Mouse (Mus musculus) midbrain, embryonic 15.5 days (tissue): ENCODE measurements around the gene Cenpx. TPM values are rescaled to one million over a fixed set of nuclear protein-coding genes. Genes with fewer than 3 reads are reported as not detected.
A peak's percentile ranks its signal among the peaks of the same experiment; 100 is the strongest.

Source experiments
- ATAC-seq: fragments of 200-750 bp; cut with Nextera tagmentation; replicated peaks from 2 replicates; pipeline ENCODE4 v1.8.0; 2017; ENCODE audit warnings: moderate TSS enrichment
- H3K27ac ChIP-seq: fragments of 300-500 bp; sonication (generic); 2 replicates; pipeline ENCODE4 v1.5.1; 2015; ENCODE audit warnings: mild to moderate bottlenecking, inconsistent platforms
- H3K27me3 ChIP-seq: fragments of 300-500 bp; sonication (generic); replicated peaks from 2 replicates; pipeline ENCODE4 v1.6.1; 2015; ENCODE audit warnings: inconsistent platforms
- H3K36me3 ChIP-seq: fragments of 300-500 bp; sonication (generic); replicated peaks from 2 replicates; pipeline ENCODE4 v1.6.1; 2015; ENCODE audit warnings: inconsistent platforms
- H3K4me1 ChIP-seq: fragments of 300-500 bp; sonication (generic); 2 replicates; pipeline ENCODE4 v1.6.1; 2015; ENCODE audit warnings: inconsistent platforms
- H3K4me2 ChIP-seq: fragments of 300-500 bp; sonication (generic); 2 replicates; pipeline ENCODE4 v1.6.1; 2015; ENCODE audit warnings: inconsistent platforms, mild to moderate bottlenecking, moderate library complexity
- H3K4me3 ChIP-seq: fragments of 300-500 bp; sonication (generic); 2 replicates; pipeline ENCODE4 v1.5.1; 2015; ENCODE audit warnings: mild to moderate bottlenecking, inconsistent platforms
- H3K9ac ChIP-seq: fragments of 300-500 bp; sonication (generic); 2 replicates; pipeline ENCODE4 v1.6.1; 2015; ENCODE audit warnings: mild to moderate bottlenecking, inconsistent platforms
- H3K9me3 ChIP-seq: fragments of 300-500 bp; sonication (generic); 2 replicates; pipeline ENCODE4 v1.6.1; 2016; ENCODE audit warnings: inconsistent platforms
- WGBS: fragments of 180-500 bp; shearing (Covaris S2); methylation state at CpG from one replicate; pipeline ENCODE4 v1.1.7; 2015; ENCODE audit warnings: mixed read lengths; 5-methylcytosine and 5-hydroxymethylcytosine counted together
- polyA plus RNA-seq: library from polyadenylated mRNA; unstranded; fragments of >200 nt; fragmentation: Nextera tagmentation; extraction: Ambion mirVana; gene quantifications from 2 replicates; pipeline ENCODE4 v1.2.1, GENCODE M21; 2015

Gene Cenpx
- polyA plus RNA-seq, 1 experiment from 2014 or later = 95.6 TPM

GRCm38 (mm10) chr11:120722067-120722630 is 8.6 kb upstream of the Cenpx start:
- peak; percentile 12 for ATAC-seq
- Histone ChIP-seq H3K27ac (peak overlapping the region; percentile 81), H3K36me3 (peaks cover 5% of the 10 kb centered on the region; the same call in 1 of the 2 replicates), H3K4me3 (peak overlapping the region; percentile 77), H3K9me3 (no peaks in the 10 kb centered on the region), H3K4me2 (peak overlapping the region; percentile 91), H3K4me1 (peaks cover 40% of the 10 kb centered on the region), H3K9ac (peak overlapping the region; percentile 91), H3K27me3 (no peaks in the 10 kb centered on the region; the same call in 1 of the 2 replicates)
- 21% methylated on average over 21 of the region's 21 CpGs for WGBS

- H3K4me2 ChIP-seq = peak within 1 kb of the TSS; percentile 91
- H3K27ac ChIP-seq = peak within 1 kb of the TSS; percentile 81
Measured at GRCm38 (mm10) chr11:120721124-120722066, 7.9 kb upstream of the Cenpx start, which contains the start of gene Rac3. TSS of gene Rac3 (plus strand) at chr11:120721470.

GRCm38 (mm10) chr11:120720450-120720849 is 6.9 kb upstream of the Cenpx start:
- H3K27ac ChIP-seq = peak overlapping the region; percentile 81
- peaks cover 5% of the 10 kb centered on the region; the same call in 1 of the 2 replicates for H3K36me3 ChIP-seq
- H3K4me2 ChIP-seq = peak overlapping the region; percentile 91

More at GRCm38 (mm10) chr11:120721124-120722066, 7.9 kb upstream of the Cenpx start, which contains the start of gene Rac3:
- Histone ChIP-seq H3K36me3 (peaks cover 5% of the 10 kb centered on the region; the same call in 1 of the 2 replicates), H3K9ac (peak within 1 kb of the TSS; percentile 91), H3K27me3 (no peaks in the 10 kb centered on the region; the same call in 1 of the 2 replicates), H3K4me3 (peak within 1 kb of the TSS; percentile 77), H3K4me1 (peaks cover 32% of the 10 kb centered on the region), H3K9me3 (no peaks in the 10 kb centered on the region)
- under 1% methylated on average over 81 of the region's 90 CpGs for WGBS
- peak; percentile 89 for ATAC-seq

GRCm38 (mm10) chr11:120719841-120720376 is 6.4 kb upstream of the Cenpx start:
- Histone ChIP-seq H3K4me3 (no peak overlapping the region), H3K27me3 (no peaks in the 10 kb centered on the region; the same call in 1 of the 2 replicates), H3K9me3 (no peaks in the 10 kb centered on the region), H3K27ac (no peak overlapping the region), H3K9ac (no peak overlapping the region), H3K4me2 (no peak overlapping the region), H3K36me3 (peaks cover 5% of the 10 kb centered on the region; the same call in 1 of the 2 replicates), H3K4me1 (peaks cover 32% of the 10 kb centered on the region)
- 90% methylated on average over 13 of the region's 13 CpGs for WGBS
- ATAC-seq = no peak

More at GRCm38 (mm10) chr11:120720450-120720849, 6.9 kb upstream of the Cenpx start:
- Histone ChIP-seq H3K4me3 (peak overlapping the region; percentile 77), H3K9me3 (no peaks in the 10 kb centered on the region), H3K27me3 (no peaks in the 10 kb centered on the region; the same call in 1 of the 2 replicates), H3K9ac (peak overlapping the region; percentile 91), H3K4me1 (peaks cover 30% of the 10 kb centered on the region)
- WGBS = 13% methylated on average over 17 of the region's 17 CpGs
- ATAC-seq = peak; percentile 28

- Histone ChIP-seq H3K27me3 (no peaks in the 10 kb centered on the region; the same call in 1 of the 2 replicates), H3K4me1 (peaks cover 39% of the 10 kb centered on the region), H3K36me3 (peaks cover 5% of the 10 kb centered on the region; the same call in 1 of the 2 replicates), H3K9ac (no peak overlapping the region), H3K27ac (no peak overlapping the region), H3K9me3 (no peaks in the 10 kb centered on the region), H3K4me2 (no peak overlapping the region), H3K4me3 (no peak overlapping the region)
- WGBS = 93% methylated on average over 9 of the region's 9 CpGs
- no peak for ATAC-seq
Measured at GRCm38 (mm10) chr11:120719242-120719641, 5.7 kb upstream of the Cenpx start.

GRCm38 (mm10) chr11:120715131-120715530 is 1.6 kb upstream of the Cenpx start:
- 92% methylated on average over 9 of the region's 9 CpGs for WGBS
- Histone ChIP-seq H3K27ac (no peak overlapping the region), H3K4me1 (peaks cover 29% of the 10 kb centered on the region), H3K4me2 (peak overlapping the region; percentile 99; the same call in 1 of the 2 replicates), H3K9ac (no peak overlapping the region), H3K27me3 (no peaks in the 10 kb centered on the region), H3K9me3 (no peaks in the 10 kb centered on the region), H3K36me3 (peaks cover 5% of the 10 kb centered on the region; the same call in 1 of the 2 replicates), H3K4me3 (0 out of 2 replicates have a peak overlapping the region, but pooled peaks have one; percentile 61)
- ATAC-seq = no peak

GRCm38 (mm10) chr11:120714546-120714945 is 1.0 kb upstream of the Cenpx start:
- no peaks in the 10 kb centered on the region for H3K9me3 ChIP-seq
- H3K4me3 ChIP-seq = peak overlapping the region; percentile 61
- no peaks in the 10 kb centered on the region for H3K27me3 ChIP-seq
- H3K27ac ChIP-seq = no peak overlapping the region
- WGBS = 61% methylated on average over 10 of the region's 10 CpGs
- no peak for ATAC-seq
- peak overlapping the region; percentile 99 for H3K4me2 ChIP-seq
- peaks cover 5% of the 10 kb centered on the region; the same call in 1 of the 2 replicates for H3K36me3 ChIP-seq
- peak overlapping the region; percentile 73 for H3K9ac ChIP-seq
- H3K4me1 ChIP-seq = peaks cover 24% of the 10 kb centered on the region

GRCm38 (mm10) chr11:120712771-120713568 is 568 bp downstream of the Cenpx start:
- under 1% methylated on average over 38 of the region's 38 CpGs for WGBS

GRCm38 (mm10) chr11:120711980-120712604 is 1.4 kb downstream of the Cenpx start:
- Histone ChIP-seq H3K4me3 (no peak overlapping the region), H3K9ac (no peak overlapping the region), H3K27ac (no peak overlapping the region), H3K4me1 (peaks cover 24% of the 10 kb centered on the region), H3K9me3 (no peaks in the 10 kb centered on the region), H3K27me3 (no peaks in the 10 kb centered on the region), H3K36me3 (no peaks in the 10 kb centered on the region), H3K4me2 (peak overlapping the region; percentile 99)
- no peak for ATAC-seq
- WGBS = 66% methylated on average over 8 of the region's 8 CpGs

More at GRCm38 (mm10) chr11:120712771-120713568, 568 bp downstream of the Cenpx start:
- peak; percentile 62 for ATAC-seq
- peak overlapping the region; percentile 56 for H3K9ac ChIP-seq
- peaks cover 24% of the 10 kb centered on the region for H3K4me1 ChIP-seq
- no peaks in the 10 kb centered on the region for H3K9me3 ChIP-seq
- H3K27ac ChIP-seq = peak overlapping the region; percentile 80
- no peaks in the 10 kb centered on the region for H3K27me3 ChIP-seq
- H3K4me2 ChIP-seq = peak overlapping the region; percentile 99
- 0 out of 2 replicates have a peak, but pooled peaks cover 5% of the 10 kb centered on the region for H3K36me3 ChIP-seq
- H3K4me3 ChIP-seq = peak overlapping the region; percentile 61

- ATAC-seq = no peak
- Histone ChIP-seq H3K9me3 (no peaks in the 10 kb centered on the region), H3K9ac (no peak overlapping the region), H3K27ac (no peak overlapping the region), H3K27me3 (no peaks in the 10 kb centered on the region), H3K36me3 (no peaks in the 10 kb centered on the region), H3K4me3 (no peak overlapping the region), H3K4me2 (no peak overlapping the region), H3K4me1 (peaks cover 37% of the 10 kb centered on the region)
- 79% methylated on average over 5 of the region's 5 CpGs for WGBS
Measured at GRCm38 (mm10) chr11:120710672-120711071, 2.9 kb downstream of the Cenpx start.

GRCm38 (mm10) chr11:120709551-120709950 is 4.0 kb downstream of the Cenpx start:
- H3K27me3 ChIP-seq = no peaks in the 10 kb centered on the region
- no peak for ATAC-seq
- peaks cover 43% of the 10 kb centered on the region for H3K4me1 ChIP-seq
- whole genome bisulfite sequencing = 79% methylated on average over 2 of the region's 2 CpGs
- H3K27ac ChIP-seq = no peak overlapping the region
- no peak overlapping the region for H3K4me2 ChIP-seq
- no peak overlapping the region for H3K9ac ChIP-seq
- H3K9me3 ChIP-seq = no peaks in the 10 kb centered on the region
- no peak overlapping the region for H3K4me3 ChIP-seq
- H3K36me3 ChIP-seq = no peaks in the 10 kb centered on the region
